12 mouse cellular contexts compared by ENCODE assay signal in the genomic region with DNA sequence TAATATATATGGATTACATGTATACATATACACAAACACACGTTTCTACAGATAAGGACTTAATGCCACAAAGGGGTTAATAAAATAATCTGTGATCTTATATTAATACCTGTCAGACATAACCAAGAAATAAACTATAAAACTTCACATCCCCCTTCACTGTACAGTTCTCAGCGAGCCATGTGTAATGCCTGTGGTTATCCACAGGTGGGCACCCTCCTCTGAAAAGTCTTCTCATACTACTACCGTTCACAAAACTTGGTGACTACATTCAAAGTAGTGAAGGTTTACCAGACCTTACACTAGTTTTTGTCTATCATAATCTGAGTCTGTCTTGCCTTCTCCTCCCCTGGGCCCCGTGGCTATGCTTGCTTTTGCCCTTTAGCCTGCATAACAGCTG.
DNase-seq lines count a peak whose midpoint lies in the region; ATAC-seq lines count a peak whose summit lies in the region.
"Had no signal": no experiment of that assay in that cellular context is flagged by ENCODE, and none has a peak within 500 bp of the region (broad histone marks: within the 10 kb centered on the region; RNA-seq: fewer than 3 reads in every experiment).

No protein-coding gene starts in this region.

- no peak overlapping the region for H3K4me3 ChIP-seq in liver, embryonic 11.5 days (ENCODE audit: low read depth, low read length)
- H3K4me3 ChIP-seq in liver, embryonic 12.5 days: no peak overlapping the region
- no peak overlapping the region for H3K4me3 ChIP-seq in midbrain, embryonic 13.5 days (replicated peaks)

- H3K4me2 ChIP-seq in liver, embryonic 11.5 days: no peak overlapping the region
- H3K4me2 ChIP-seq in liver, embryonic 12.5 days: no peak overlapping the region
- no peak overlapping the region for H3K4me2 ChIP-seq in midbrain, embryonic 13.5 days (replicated peaks)

- no peaks in the 10 kb centered on the region for H3K27me3 ChIP-seq in liver, embryonic 11.5 days (replicated peaks; ENCODE audit: control insufficient read depth, insufficient read depth, low read length)
- no peaks in the 10 kb centered on the region for H3K27me3 ChIP-seq in liver, embryonic 12.5 days (replicated peaks)
- H3K27me3 ChIP-seq in midbrain, embryonic 13.5 days: no peaks in the 10 kb centered on the region

- H3K9ac ChIP-seq in liver, embryonic 11.5 days (ENCODE audit: low read depth, low read length): no peak overlapping the region
- H3K9ac ChIP-seq in liver, embryonic 12.5 days: no peak overlapping the region
- H3K9ac ChIP-seq in midbrain, embryonic 13.5 days (replicated peaks): no peak overlapping the region

- peak; percentile 65 for ATAC-seq in liver, embryonic 11.5 days (replicated peaks; ENCODE audit: low FRiP score)
- ATAC-seq in liver, embryonic 12.5 days: no peak
- ATAC-seq in midbrain, embryonic 13.5 days: peak; percentile 62; the same call in 1 of the 2 replicates

- peak; percentile 23 for DNase-seq in embryo, embryonic 10 days (ENCODE audit: low spot score)
- DNase-seq in embryo, embryonic 9.5 days (ENCODE audit: extremely low spot score): no peak
- DNase-seq in liver, embryonic 11.5 days (ENCODE audit: low spot score): no peak
- peak; percentile 22 for DNase-seq in embryo, embryonic 11 days
- DNase-seq in right cerebral cortex, adult 18-20 months: no peak
- no peak for DNase-seq in urinary bladder, postnatal 14 days (ENCODE audit: low spot score)
- DNase-seq: adrenal gland, adult 2 months; heart, adult 11 months; kidney, postnatal 4 days; lung, adult 18-20 months had no signal

- no peaks in the 10 kb centered on the region for H3K9me3 ChIP-seq in liver, embryonic 11.5 days (ENCODE audit: control insufficient read depth, low read length)
- H3K9me3 ChIP-seq in liver, embryonic 12.5 days (replicated peaks): no peaks in the 10 kb centered on the region
- H3K9me3 ChIP-seq in midbrain, embryonic 13.5 days: no peaks in the 10 kb centered on the region

- H3K27ac ChIP-seq in liver, embryonic 11.5 days (ENCODE audit: low read depth, low read length): no peak overlapping the region
- H3K27ac ChIP-seq in liver, embryonic 12.5 days: no peak overlapping the region
- no peak overlapping the region for H3K27ac ChIP-seq in midbrain, embryonic 13.5 days

- 49% methylated on average over 4 of the region's 4 CpGs for WGBS in liver, embryonic 11.5 days
- WGBS in liver, embryonic 12.5 days (ENCODE audit: insufficient replicate concordance): 47% methylated on average over 4 of the region's 4 CpGs
- 69% methylated on average over 4 of the region's 4 CpGs for WGBS in midbrain, embryonic 13.5 days

- no peaks in the 10 kb centered on the region for H3K4me1 ChIP-seq in liver, embryonic 11.5 days (replicated peaks; ENCODE audit: control insufficient read depth, insufficient read depth, low read length)
- H3K4me1 ChIP-seq in liver, embryonic 12.5 days: no peaks in the 10 kb centered on the region
- no peaks in the 10 kb centered on the region for H3K4me1 ChIP-seq in midbrain, embryonic 13.5 days (replicated peaks)

- no peaks in the 10 kb centered on the region for H3K36me3 ChIP-seq in liver, embryonic 11.5 days (ENCODE audit: control insufficient read depth, insufficient read depth, low read length)
- no peaks in the 10 kb centered on the region for H3K36me3 ChIP-seq in liver, embryonic 12.5 days
- H3K36me3 ChIP-seq in midbrain, embryonic 13.5 days: peaks cover 7% of the 10 kb centered on the region; the same call in 1 of the 2 replicates

Comparison
In these comparisons a context has a peak if more than half of its experiments do, and no peak if none do; other contexts are left out.
1. DNase-seq: peak in embryo, embryonic 10 days (single experiment) and embryo, embryonic 11 days (single experiment); none in embryo, embryonic 9.5 days (single experiment), liver, embryonic 11.5 days (single experiment), right cerebral cortex, adult 18-20 months (single experiment) and urinary bladder, postnatal 14 days (single experiment).